Mouse (Mus musculus) spleen, postnatal 4 days (tissue): ENCODE results near the gene Vipr1.
A peak's percentile ranks its signal among the peaks of the same experiment; 100 is the strongest.
"Not testable (repeated sequence)": the region's sequence is repeated elsewhere in the genome, so short reads cannot be mapped to it uniquely, and the experiment has no call there.

Experiments used
- DNase-seq, 2 experiments: peaks; one replicate each; pipeline ENCODE4 v3.0.0; 2022; ENCODE audit warnings: low spot score in 2 of 2

The Vipr1 gene

DNA sequence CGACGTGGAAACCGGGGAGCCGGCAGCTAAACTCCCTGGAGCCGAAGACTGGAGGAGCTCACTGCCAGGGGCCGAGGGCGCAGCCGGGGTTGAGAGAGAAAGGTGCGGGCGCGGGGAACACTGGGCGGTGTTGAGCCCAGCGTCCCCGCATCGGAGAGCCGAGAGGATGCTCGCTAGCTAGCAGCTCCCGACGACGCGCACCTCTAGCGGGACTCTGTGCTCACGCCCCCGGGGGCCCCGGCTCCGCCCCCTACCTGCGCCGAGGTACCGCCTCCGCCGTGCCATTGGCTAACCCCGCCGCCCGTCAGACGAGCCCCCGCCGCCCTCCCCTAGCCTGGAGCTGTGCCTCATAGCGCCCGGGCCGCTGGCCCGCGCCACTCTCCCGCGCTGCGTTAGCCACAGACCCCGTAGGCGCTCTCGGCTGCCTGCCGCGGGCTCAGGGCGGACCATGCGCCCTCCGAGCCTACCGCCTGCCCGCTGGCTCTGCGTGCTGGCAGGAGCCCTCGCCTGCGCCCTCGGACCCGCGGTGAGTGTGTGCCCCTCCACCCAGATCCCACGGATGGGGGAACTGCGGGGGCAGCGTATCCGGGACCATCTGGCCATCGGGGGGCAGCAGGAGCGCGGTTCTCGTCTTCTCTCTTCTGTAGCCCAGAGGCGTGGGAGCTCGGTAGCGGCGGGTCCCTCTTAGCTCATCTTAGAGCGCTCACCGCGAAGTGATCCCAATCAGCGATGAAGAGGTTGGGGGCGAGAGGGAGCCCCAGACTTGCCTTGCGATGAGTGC lies at the start of gene Vipr1:
Gene Vipr1, plus strand, starts transcription at position 316 of the 781 bp plus-strand sequence.
- peak; percentile 62 to 79 for DNase-seq

DNA sequence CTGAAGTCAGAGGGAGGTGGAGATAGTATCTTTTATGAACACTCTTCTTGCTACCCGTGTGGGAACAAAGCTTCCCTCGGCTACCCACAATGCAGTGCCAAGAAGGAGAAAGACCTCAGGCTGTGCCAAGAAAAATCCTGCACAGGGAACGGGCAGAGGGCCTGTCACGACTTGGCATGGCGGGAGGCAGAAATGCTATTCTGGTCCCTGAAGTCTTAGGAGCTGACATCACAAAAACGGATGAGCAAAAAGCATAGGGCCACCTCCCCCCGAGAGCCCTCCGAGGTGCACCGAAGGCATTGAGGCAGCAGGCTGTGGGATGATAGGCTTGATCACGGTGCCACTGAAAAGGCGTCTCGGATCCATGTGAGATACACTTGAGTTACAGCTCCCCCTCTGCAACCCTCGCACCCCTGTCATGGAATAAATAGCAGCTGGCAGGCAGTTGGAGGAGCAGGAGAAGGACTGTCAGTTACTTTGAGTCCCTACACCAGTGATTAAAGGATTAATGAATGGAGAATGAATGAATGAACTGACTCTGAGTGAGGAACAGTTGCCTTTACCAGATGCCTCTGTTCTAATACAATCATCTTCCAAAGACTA lies 49.5 kb upstream of the Vipr1 start:
- DNase-seq = no peak

DNA sequence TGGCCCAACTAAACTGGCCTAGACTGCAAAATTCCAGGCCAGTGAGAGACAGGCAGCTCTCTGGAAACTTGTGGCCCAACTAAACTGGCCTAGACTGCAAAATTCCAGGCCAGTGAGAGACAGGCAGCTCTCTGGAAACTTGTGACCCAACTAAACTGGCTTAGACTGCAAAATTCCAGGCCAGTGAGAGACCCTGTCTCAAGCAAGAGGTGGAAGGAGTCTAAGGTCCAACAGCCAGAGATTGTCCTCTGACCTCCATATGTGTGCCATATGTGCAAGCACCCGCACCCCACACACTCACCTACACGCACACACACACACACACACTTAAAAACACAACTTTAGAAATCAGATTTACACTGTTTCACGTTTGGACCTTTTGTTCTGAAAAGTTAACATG lies 48.7 kb upstream of the Vipr1 start:
- DNase-seq = not testable (repeated sequence)

DNA sequence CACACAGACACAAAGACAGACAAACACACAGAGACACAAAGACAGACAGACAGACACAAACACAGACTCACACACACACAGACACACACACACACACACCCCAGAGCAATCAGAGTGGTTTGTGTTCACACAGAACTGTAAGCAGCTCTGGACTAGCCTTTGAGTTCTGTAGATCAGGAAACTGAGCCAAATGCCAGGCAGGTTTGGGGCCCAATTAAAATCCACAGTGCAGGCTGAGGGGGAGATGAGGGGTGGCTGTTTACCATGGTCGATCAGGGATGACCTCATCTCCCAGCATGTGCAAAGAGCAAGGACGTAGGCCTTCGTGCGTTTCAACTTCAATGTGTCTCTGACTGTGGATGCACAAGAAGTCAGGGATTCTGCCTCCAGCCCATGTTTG lies 47.7 kb upstream of the Vipr1 start:
- no peak for DNase-seq

GRCm38 (mm10) chr9:121598106-121598505 lies 44.4 kb upstream of the Vipr1 start:
- no peak for DNase-seq

DNA sequence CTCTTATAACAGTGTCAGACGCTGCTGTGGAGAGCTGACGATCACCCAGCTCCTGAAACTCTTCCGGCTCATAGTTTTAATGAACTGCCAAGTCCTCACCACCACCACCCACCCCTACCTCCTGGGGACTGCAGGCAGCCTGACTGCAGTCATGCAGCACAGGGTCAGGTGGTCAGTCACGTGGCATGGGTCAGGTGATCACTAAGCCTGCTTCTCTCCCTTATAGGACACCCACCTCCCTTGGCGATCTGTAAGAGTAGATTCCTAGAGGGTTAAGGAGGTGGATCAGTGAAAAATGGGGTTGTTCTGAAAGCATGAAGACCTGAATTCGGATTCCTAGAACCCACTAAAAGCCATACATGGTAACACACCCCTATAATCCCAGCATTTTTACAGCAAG lies 43.0 kb upstream of the Vipr1 start:
- DNase-seq = no peak

DNA sequence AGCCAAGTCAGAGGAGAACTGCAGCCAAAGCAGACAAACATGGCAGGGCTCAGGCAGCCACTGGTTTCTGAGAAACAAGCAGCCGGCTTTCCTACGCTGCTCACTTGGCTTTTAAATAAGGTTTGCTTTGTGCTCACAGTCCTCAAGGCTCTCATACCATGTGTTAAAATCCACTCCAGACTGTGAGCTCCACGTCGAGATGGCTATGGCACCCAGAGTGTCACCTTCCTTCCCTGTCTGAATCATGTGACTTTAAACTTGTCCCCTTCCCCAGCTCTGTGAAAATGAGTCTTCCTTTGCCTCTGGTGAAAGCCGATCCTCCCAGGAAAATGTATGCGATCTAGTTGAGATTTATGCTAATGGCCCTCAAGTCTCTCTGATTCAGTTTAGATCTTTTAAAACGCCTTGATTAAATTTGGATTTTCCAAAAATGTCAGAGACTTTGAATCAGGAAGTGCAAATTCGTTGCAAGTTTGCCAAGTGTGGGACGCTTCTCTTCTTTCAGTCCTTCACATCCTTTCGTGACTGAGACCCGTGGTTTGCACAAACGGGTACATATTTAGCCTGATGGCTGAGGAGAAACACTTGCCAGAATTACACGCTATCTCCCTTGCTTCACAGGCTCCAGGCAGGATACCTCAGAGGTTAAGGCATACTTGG lies 42.2 kb upstream of the Vipr1 start:
- no peak for DNase-seq

DNA sequence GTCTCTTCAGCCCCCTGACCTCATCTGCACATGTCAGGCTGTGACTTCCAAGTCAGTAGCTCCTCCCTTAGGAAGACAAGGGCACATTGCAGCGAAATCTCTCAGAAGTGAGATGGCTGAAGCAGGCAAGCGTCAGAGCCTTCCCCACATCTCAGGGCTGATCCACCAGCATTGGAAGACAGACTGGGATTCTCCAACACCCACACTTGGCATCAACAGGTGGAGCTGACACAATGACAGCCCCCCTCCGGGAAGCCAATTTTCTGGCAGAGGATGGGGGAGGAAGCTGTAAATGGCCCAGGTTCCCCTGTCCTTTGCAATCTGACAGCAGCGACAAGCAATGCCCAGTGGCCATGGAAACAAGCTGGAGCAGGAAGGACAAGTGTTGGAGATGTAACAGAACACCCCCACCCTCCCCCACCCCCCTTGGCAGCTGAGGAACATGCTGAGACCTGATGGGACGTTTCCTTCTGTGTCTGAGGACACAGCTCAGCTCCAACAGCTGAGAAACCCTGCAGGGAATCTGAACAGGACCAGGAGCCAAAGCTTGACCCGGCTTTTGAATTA lies 41.6 kb upstream of the Vipr1 start:
- DNase-seq = no peak

- no peak for DNase-seq
Measured at GRCm38 (mm10) chr9:121602381-121602780, 40.1 kb upstream of the Vipr1 start.

DNA sequence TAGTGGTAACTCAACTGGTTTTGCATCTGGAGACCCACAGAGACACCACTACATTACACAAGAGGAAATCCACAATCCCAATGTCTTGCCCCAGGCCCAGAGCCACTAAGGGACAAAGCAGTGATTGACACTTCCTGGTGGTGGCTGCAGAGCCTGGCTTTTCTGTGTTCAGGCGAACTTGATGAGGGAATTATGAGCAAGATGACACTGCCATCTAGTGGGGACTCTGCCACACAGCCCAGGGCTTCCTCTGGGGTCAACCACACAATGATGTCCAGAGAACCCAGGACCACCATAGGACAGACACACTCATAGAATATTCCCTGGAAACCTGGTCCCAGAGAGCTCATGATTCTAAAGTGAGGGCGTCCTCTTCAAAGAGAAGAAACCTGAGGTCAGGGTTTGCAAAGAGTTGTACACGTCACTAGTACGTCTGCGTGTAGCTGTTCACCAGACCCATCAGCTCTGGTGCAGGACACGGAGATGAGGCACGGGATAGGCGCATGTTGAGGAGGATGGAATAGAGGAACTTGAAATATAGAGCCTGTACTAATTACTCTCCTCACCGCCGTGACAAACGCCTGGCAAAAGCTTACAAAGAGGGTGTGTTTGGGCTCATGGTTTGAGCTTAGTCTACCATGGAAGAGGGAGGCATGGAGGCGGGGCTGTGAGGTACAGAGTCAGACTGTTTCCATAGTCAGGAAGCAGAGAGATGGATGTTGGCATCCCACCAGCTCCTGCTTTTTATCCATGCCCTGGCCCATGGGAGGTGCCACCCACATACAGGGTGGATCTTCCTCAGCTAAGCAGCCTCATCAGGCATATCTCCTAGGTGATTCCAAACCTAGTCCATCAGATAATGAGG lies 36.9 kb upstream of the Vipr1 start:
- peak; percentile 44 to 69 for DNase-seq

- no peak for DNase-seq
Measured at GRCm38 (mm10) chr9:121606498-121607096, 35.9 kb upstream of the Vipr1 start.

DNA sequence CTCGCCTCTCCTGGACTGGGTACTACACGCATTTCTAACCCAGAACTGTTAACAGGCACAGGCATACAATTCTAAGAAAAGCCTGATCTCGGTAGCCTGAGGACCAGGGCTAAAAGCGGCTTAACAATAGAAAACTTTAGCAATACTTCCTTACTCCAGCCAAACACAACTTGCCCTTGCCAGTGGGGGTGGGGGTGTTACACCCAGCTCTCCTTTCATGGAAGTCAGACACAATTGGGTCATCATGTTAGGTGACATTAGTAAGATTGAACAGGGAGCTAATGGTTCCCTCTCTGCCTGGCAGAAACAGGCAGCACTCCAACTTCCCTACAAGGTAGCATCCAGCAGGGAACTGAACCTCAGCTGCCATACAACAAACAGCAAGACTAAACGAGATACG lies 33.1 kb upstream of the Vipr1 start:
- DNase-seq = no peak

GRCm38 (mm10) chr9:121613192-121613591 lies 29.3 kb upstream of the Vipr1 start:
- DNase-seq = no peak

DNA sequence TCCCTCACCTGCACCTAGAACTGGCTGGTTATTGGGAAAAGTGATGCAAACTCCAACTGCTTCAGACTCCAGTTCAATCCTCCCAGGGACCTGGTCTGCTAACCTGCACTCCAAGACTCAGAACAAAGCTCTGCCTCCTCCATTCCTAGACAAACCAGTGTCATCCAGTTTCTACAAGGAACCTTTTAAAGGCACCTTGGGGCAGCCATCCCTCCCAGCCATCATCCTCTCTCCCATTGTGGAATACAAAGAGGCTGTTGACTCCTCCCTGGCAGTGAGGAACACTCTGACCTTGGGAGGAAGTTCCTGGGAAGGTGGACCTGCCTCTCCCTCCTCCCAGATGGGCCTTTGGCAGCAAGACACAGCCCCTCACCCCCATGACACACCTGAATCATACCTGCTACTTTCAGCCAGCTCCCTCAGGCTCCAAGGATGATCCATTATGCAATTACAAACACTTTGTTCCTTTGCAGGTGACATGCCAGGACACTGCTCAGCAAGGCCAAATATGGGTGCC lies 28.2 kb upstream of the Vipr1 start:
- no peak for DNase-seq

DNA sequence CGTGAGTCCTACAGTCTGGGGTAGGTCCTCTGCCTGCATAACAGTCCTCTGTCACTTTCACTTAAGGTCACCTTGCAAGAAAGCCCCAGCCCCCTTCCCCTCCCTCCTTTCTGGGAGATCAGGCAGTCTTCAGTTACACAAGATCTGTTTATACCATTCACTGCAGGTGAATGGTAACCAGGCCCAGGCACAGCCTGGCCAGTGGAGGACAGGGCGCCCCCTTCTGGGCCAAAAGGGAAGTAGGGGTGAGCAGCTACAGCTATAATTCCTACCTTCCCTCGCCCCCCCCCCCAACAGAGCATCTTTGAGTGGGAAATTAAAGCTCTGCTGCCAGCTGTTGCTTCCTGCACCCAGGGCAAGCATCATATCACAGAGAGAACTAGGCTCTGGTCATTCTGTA lies 26.0 kb upstream of the Vipr1 start:
- DNase-seq = peak; percentile 35 to 69

GRCm38 (mm10) chr9:121619441-121619840 lies 23.1 kb upstream of the Vipr1 start:
- DNase-seq = no peak

DNA sequence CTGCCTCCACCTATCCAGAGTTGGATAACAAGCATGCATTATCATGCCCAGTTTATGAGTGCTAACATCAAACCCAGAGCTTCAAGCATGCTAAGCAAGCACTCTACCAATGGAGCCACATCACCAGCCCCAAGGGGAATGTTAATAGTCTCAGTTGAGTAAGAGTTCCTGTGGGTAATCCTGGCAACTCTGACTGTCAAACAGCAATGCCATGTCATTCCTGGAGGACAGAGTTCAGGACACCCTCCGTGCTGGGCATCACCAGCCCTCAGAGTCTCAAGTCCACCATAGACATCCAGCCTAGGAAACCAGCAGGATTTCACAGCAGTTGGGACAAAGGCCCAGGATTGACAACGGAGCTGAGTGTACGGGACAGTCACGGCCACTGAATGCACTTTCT lies 19.3 kb upstream of the Vipr1 start:
- no peak for DNase-seq

DNA sequence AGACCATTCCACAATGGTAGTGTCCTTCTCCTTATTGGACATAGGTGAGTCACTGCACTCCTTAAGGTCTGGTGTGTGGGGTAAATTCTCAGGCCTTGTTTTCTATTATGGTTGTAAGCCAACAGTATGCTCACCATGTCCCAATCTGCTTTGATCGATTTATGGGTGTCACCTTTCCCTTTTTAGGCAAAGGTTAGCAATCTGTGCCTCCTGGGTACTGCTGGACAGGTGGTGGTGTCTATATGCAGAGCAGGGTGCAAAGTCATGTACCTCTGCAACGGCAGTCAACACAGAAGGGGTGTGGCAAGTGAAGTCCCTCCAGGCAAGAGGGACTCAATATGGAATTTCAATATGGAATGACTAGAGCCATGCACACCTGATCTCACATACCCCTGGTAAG lies 17.6 kb upstream of the Vipr1 start:
- no peak for DNase-seq

DNA sequence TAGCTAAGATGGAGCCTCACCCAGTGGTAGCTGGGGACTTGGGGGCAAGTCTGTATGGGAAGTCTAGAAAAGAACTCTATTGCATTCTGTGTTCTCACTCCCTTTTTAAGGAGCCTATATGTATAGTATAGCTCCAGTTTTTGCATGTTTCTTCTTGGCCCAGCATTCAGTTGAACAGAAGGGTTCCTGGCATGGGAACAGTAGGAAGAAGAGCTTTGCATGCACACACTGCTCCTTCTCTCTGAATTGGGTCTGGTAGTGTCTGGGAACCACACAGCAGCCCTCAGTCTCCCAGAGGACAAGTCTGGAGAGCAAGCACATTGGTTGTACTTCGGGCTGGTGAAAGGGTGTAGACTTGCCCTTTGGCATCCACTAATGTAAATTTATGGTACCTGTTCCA lies 11.9 kb upstream of the Vipr1 start:
- no peak for DNase-seq

- no peak for DNase-seq
Measured at GRCm38 (mm10) chr9:121631946-121632345, 10.6 kb upstream of the Vipr1 start.

DNA sequence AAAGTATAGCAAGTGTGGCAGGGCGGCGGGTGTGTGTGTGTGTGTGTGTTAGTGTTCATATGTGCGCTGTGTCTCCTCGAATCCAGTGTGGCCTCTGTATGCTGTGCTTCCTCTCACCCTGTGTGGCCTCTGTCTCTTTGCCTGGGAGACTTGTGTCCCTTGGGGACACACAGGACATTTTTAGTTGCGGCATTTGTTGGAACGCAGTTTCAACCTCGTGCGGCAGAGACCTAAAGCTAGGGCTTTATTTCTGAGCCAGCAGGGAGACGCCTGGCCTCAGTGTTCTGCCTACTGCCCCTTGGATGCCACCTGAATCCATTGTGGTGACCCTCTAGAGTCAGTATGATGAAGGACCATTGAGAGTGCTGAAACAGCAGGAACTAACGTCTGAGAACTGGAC lies 9.6 kb upstream of the Vipr1 start:
- DNase-seq = no peak
